Mouse (Mus musculus) liver, embryonic 14.5 days (tissue): ENCODE results near the gene Elac2.

ENCODE experiments used
- CTCF ChIP-seq: IDR thresholded peaks from 2 replicates; pipeline ENCODE4 v1.5.1; 2016; ENCODE audit warnings: antibody characterized with exemption, low read depth, control low read depth
- EP300 ChIP-seq: IDR thresholded peaks from 2 replicates; pipeline ENCODE4 v1.6.1; 2016; ENCODE audit warnings: antibody characterized with exemption, low read depth

GRCm38 (mm10) chr11:64949782-64950181 lies 29.1 kb upstream of the Elac2 start:
- TF ChIP-seq CTCF, result no peak
- no peak for TF ChIP-seq EP300
